Mouse (Mus musculus) lung, postnatal 25 days (tissue): ENCODE measurements around the gene Elmo2.

Experiments
- DNase-seq: peaks from one replicate; pipeline ENCODE4 v3.0.0; 2022; ENCODE audit warnings: low spot score

Gene Elmo2

DNA sequence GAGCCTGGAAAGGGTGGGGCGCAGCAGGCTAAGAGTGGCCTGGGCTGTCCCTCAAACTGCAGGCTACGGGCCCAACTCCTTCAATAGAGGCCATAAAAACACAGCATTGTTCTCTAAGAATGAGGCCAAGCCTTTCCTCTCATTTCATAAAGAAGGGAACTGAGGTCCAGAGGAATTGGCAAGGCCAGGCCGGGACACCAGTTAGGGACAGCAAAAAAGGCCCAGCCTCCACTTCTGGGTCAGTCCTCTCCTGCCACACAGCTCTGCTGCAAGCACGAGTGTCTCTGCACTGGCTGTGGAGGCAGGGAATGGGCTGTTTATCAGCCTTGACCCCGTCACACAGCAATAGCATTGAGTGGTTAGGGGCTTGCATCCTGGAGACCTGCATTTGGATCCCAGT, 2.8 kb downstream of the Elmo2 start:
- DNase-seq: no peak

DNA sequence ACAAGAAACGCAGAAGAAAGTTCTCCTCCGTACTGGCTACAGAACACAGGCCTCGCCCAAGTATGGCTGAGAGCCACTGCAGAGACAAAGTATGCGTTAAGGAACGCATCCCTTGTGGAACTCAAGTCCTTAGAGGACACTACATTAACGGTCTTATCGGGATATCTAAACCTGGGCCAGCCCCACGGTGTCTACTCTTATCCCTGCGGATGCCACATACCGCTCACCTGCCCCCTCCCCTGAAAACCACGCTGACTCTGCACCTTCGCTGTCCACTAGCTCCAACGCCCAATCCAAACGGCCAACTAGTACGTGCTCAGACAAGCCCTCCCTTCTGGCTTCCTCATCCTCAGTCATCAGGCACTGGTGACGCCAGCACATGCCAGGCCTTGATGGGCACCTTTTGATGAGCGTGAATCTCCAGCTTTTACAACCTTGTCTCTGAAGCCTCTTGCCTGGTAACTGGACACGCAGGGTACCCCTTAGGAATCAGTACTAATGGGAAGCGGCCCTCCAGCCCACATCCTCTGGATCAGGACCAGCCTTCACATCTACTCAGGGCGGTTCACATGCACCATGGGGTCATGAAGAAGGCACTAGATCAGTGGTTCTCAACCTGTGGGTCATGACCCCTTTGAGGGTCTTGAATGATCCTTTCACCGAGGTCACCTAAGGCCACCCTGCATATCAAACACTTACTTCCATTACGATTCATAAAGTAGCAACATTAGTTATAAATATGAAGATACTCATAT, 4.1 kb downstream of the Elmo2 start:
- DNase-seq: no peak

DNA sequence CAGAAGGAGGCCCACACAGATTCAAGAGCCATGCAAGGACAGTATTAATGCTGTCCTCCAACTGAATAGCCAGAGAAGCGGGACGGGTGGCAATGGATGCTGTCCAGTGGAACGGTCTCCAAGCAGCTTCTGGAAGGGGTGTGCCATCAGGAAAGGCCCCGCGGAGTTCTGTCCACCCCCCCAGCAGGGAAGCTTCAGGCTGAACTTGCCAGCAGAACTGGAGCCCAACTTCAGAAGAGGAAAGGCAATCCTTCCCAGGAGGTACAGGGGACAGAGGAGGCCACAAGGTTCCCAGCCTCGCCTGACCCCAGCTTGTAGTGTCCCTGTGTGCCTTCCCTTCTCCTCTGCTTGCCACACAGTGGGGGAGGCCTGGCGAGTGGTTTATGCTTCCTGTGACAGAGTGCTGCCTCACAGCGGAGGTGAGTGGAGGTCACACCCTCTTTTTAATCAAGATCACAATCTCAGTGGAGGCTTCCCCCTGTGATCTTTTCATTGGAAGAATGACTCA, 4.8 kb downstream of the Elmo2 start:
- peak; percentile 43 for DNase-seq

DNA sequence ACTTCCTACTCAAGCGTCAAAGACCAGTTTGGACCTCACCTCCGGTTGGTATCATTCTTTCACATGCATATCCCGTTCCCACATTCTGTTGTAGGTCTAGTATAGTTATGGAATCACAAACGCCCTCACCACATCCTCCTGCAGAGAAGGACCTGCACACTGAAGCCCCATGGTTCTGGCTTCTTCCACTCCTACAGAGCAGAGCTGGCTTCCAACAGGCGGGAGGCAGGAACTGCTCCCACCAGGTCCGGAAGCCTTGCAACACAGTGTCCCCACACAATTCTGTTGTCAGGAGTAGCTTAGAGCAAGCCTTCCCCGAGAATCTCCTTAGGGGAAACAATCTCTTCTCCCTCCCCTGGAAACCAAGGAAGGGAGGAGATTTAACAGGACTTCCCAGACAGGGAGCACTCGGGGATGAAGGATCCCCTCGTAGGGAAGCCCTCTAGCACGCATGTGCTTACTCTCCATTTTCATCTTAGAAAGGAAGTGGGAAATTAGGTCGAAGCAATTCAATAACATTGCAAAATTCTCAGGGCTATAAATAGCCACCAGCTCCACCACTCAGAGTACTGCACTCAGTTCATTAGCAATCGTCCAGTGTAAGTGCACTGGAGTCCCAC, 5.6 kb downstream of the Elmo2 start:
- peak; percentile 56 for DNase-seq

DNA sequence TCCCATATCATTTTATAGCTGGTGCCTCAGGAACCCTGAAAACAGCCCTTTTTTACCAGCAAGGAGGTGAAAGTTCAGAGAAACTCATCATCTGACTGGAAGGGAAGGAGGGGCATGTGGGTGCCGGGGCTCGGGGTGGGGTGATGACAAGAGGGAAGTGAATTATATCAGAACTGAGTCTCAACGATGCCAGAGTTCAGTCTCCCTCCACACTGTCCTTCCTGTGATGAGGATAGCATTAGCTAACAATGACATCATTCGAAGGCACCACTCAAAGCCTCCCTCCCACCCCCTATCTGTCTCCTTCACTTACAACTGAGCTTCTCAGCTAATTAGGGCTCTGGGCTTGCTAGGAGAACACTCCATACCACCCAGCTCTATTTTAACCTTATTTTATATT, 6.8 kb downstream of the Elmo2 start:
- DNase-seq: peak; percentile 38

DNA sequence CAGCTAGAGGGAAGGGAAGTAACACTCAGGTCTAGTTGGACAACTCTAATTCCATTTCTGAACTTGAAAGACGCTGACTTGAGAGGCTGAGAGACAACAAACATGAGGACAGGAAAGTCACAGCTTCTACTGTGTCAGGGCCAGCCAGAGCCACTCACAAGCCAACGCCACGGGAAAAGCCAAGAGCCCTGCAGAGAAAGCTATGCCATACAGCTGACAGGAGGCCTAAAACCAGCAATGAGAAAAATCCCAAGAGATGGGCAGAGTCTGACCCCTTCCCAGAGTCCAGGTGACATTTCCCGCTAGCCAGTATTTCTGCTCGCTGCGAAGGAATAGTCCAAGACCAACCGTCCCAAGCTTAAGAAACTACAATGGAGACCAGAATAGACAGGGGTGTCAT, 7.3 kb downstream of the Elmo2 start:
- DNase-seq: no peak

DNA sequence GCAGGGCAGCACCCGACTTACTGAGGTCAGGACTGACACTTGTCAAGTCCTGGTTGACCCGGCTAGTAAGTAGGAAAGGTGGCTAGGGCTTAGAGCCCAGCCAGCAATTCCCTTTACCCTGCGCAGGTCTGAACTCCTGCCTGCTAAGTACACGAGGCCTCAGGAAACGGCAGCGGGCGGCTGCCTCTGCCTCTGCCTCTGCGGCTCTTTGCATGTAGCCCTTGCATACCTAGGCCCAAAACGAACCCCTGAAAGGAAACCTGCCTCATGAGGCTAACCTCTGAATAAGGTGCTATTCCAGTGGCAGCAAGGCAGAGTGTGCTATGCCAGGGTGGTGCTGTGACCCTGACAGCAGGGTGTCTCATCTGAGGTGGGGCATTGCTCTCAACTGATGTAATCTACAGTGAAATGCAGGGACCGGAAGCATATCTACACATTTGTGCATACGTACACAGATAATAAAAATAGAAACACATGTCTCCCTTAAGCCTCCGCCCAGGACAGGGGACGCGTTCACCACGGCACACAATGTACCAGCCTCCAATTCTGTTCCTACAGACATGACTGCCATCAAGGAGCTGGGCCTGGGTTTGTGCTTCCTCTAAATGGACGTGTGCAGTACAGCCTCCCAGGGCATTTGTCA, 8.5 kb downstream of the Elmo2 start:
- DNase-seq: no peak

DNA sequence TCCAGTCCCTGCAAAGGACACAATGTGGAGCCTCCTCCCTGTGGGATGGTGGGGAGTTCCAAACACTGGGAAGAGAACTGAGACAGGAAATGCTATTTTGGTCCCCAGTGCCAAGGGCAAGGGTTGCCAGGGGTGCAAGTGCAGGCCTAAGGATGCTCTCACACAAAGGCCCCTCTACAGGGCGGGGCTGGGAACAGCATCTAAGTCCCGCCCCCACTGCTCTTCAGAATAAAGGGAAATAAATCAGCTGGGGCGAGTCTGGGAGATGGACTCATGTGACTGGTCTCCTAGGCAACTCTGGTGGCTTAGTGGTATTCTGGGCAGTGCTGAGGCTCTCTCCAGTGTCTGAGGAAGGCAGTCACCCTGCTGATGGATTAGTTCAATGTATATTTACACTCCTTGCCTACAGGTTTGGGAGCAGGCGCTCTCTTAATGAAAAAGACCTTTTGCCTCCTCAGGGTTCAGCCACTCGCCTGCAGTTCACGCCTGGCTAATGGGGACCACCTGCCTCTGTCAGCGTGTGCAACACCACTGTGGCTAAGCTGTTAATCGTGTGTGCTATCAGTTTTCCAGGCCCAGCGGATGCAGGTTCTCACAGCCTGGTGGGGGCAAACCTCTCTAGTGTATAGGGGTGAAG, 9.3 kb downstream of the Elmo2 start:
- peak; percentile 77 for DNase-seq

DNA sequence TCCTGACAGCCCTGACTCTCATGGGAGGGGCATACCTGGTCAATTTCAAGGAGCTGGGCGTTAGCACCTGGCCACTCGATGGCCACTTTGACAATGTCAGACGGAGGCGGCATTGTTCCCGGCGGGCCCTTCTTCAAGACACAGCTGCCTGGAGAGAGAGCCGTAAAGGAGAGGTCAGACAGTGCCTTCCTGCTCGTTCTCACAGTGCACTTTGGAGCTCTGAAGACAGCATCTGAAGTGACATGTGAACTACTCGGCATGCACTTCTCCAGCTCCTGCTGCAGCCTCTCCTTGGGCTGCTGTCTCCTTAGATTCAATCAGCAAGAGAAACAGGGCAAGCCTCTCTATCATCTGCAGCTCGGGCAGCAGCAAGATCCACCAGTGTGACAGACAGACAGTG, 10.1 kb downstream of the Elmo2 start:
- no peak for DNase-seq

DNA sequence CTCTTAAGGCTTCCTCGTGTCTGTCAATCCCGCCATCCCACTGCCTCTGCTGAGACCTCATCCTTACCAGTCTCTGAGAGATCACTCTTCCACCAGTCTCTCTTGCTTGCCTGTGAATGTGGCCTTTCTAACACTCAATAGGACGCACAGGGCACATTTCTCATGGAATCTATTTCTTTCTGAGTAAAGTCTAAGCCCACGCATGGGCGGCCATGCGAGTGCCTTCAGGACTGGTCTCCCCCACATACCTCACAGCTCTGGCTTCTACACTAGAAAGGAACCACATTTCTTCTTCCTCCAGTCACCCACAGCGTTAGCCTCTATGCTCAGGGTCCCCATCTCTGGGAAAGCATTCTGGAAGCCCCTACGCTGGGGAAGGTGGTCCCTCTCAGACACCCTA, 12.1 kb downstream of the Elmo2 start:
- no peak for DNase-seq

DNA sequence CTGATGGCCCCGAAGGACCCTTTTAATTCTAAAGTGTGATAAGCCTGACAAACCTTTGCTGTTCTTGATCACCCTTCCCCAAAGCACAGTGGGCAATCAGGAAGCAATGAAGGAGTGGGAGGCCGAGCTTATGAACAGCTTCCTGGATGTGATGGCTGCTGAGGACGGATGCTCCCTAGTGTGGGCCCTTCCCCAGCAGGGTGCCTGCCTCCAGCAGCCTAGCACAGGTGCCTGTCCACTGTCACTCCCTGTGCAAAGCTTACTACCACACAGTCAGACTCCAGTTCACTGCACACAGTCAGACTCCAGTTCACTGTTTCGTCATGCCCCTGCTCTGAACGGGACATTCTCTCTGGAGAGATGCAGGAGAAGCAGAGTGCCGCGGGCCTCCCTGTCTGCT, 13.9 kb downstream of the Elmo2 start:
- DNase-seq: no peak

DNA sequence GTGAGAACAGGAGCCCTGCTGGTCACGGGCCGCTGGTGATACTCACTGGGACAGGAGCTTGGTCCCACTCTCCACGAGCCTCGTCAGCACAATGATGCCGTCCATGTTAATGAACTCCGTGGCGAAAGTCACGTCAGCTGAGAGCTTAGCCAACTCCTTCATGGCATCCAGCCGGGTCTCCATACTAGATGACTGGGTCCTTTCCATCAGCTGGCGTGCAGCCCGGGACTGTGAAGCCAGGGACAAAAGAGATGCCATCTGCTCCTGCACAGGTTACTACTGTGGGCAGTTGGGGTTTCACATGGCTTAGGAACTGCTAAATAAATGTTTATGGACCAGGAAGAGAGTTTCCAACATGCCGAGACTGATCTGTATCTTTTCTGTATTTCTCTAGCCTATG, 14.7 kb downstream of the Elmo2 start:
- no peak for DNase-seq

DNA sequence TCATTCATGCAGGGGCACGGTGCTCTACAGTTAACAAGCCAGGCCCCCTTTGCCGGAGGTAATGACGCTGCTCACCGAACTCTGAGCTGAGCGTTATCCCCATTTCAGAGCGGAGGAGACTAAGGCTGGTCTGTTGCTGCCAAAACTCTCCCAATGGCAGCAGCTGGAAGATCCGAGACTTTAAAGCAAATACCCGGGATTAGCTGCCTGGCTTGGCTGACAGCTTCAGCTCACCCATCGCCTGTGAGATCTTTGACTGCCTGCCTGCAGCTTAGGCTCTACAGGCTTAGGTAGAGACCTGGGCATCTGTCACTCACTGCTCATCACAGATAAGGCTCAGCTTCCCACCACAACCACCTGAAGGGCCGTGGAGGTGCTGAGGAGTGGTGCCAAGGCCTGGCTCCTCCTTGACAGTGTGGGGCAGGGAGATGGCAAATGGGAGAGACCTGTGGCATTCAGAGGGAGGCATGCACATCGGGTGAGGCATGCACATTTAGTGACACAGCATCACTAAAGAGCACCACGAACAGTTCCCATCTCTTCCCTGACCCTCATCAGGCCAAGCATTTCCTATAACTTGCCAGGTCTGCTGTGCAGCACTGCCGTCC, 15.4 kb downstream of the Elmo2 start:
- DNase-seq: no peak

DNA sequence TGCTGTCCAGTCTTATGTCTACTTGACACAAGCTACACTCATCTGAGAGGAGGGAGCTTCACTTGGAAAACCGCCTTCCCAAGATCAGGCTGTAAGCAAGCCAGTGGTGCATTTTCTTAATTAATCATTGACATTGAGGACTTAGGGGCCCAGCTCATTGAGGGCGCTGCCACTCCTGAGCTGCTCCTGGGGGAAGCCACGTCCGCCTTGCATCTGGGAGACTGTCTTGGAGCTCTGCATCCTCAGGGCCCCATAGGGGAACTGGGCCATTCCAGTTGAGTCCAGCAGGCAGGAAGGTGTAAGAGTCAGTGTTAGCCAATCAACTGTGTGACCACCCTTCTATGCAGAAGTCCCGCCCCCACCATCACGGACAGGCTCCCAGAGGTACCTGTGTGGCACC, 18.5 kb downstream of the Elmo2 start:
- no peak for DNase-seq

DNA sequence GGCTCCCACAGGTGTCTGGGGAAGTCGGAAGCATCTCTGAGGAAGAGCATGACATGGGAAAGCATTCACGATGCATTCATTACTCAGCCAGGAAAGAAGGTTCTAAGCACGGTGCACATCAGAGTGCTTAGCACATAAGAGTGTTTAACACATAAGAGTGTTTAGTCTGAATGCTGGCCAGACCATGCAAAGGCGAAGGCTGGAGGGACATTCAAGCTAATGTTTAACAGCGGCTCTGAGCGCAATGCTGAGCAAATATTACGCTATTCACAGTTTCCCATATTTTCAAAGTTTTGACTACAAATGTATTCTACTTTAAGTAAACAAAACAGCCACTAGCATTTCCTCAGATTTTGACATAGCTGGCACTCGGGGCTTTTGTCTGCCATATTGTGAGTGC, 20.8 kb downstream of the Elmo2 start:
- no peak for DNase-seq

DNA sequence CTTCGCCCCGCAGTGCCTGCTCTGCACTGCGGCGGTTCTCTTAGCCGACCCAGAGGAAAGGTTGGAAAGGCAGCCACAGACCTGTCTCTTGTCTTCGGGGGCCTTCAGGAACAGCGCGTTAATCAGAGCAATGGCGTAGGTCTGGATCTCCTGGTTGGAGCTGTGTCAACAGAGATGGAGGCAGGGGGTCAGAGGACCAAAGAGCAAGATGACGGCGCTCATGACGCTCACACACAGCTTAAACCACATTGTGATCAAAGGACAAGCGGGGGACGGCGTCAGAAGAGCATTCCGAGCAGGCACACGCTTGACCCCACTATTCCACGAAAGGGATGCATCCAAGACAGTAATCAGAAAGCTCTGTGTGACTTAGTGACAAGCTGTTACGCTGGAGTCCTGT, 21.5 kb downstream of the Elmo2 start:
- no peak for DNase-seq

DNA sequence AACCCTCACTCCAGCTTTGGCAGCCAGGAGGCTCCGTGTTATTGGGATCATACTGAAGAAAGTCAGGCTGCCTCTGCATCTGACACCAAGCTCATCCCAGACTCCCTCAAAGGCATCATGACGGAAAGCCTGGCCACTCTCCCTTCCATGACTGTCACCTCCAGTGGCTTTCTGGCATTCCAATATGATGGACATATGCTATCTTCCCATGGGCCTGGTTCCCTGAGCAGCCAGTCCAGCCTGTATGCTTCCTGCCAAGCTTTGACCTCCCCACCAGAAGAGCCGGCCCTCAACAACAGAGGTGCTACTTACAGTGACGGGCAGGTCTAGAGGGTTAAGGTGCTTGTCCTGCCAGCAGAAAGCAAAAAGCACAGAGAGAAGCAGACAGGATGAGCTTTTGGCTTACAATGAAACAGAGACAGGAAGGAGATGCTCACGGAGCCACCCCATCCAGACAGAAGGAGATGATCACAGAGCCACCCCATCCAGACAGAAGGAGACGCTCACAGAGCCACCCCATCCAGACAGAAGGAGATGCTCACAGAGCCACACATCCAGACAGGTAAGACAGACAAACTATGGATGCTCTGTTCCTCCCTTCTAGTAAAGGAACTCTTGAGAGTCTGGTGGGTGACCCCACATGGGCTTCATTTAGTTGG, 22.8 kb downstream of the Elmo2 start:
- no peak for DNase-seq

DNA sequence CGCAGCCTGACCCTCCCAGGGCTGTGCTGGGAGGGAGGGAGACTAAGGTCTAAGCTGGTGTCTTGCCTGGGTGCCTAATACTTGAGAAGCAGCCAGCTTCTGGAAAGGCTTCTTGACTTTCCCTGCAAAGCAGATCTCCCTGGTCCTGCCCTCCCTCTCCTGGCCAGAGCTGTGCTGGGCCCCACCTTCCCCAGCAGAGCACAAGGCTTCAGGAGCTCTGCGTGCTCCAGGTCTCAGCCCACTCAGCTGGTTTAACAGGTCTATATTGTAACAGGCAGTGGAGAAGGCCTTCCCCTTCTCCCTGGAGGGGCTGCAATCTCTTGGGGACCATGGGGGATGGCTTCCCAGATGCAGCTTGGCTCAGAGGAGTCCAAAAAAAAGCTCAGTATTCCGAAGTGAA, 24.9 kb downstream of the Elmo2 start:
- no peak for DNase-seq

DNA sequence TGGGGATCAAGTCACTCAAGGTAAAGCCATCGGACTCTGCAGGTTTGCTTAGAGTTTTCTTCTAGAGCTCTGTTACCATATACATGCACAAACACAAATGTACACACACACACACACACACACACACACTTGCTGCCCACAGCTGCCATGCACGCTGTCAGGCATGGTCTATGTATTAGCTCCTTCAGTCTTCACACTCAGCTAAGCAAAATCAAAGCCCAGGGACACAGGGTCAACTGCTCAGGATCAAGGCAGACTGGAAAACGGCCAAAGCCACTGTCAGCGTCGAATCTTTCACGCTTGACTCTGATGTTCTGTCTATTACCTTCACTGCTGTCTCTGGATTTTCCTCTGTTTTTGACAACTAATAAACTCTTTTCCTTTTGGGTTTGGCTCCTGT, 25.4 kb downstream of the Elmo2 start:
- no peak for DNase-seq

DNA sequence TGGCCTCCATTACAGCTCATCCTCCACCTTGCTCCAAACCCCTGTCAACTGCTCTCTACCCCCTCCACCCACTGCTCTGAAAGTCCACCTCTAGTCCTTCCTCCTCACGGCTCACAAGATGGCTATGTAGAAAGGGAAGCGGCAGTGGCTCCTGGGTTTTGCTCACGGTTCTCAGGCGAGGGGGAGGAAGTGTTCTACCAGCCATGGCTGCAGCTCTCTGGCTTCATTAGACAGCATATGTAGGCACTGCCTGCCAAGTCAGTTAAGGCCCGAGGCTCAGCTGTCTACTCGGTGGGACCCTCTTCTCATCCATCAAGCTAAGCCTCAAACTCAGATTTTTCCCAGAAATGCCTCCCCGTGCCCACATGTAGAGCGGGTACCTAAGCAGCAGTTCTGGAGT, 25.9 kb downstream of the Elmo2 start:
- no peak for DNase-seq

DNA sequence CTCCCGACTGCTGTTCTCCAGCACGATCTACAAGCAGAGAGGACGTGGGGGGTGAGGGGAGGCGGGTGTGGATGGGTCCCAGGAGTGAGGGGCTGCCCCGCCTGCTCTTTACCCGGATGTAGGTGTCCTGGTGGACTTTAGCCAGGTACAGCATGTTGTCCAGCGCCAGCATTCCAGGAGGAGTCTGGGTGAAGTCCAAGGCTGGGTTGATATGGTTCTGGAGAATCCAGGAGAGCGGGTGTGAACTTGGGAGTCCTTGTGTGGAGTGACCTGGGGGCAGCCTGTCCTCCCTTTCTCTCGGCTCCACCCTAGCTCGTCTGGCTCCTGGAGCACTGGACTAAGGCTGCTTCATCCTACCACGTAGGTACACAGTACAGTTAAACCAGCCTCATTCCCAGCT, 28.9 kb downstream of the Elmo2 start:
- no peak for DNase-seq

DNA sequence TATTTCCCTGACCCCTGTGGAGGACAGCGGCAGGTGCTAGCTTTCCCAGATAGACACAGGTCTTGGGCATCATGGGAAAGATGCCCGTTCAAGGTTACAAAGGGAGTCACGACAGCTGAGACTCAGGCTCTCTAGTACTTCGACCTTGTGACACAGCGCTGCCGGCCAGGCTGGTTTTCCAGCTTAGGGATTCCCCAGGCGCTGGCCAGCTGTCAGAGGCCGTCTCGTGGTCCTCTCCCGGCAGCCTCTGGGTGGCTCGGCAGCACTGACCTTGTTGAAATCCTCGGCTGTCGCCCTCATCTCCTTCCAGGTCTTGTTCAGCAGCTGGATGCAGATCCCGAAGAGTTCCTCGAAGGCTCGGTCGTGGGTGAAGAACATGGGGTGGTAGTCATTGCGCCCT, 29.7 kb downstream of the Elmo2 start:
- DNase-seq: no peak
